Mouse (Mus musculus): ENCODE measurements around the gene Ccdc6. TPM values are rescaled to one million over a fixed set of nuclear protein-coding genes. Genes with fewer than 3 reads are reported as not detected.

Ccdc6 gene
- polyA plus RNA-seq, 1 experiment from 2014 or later, result 16.5 TPM

DNA sequence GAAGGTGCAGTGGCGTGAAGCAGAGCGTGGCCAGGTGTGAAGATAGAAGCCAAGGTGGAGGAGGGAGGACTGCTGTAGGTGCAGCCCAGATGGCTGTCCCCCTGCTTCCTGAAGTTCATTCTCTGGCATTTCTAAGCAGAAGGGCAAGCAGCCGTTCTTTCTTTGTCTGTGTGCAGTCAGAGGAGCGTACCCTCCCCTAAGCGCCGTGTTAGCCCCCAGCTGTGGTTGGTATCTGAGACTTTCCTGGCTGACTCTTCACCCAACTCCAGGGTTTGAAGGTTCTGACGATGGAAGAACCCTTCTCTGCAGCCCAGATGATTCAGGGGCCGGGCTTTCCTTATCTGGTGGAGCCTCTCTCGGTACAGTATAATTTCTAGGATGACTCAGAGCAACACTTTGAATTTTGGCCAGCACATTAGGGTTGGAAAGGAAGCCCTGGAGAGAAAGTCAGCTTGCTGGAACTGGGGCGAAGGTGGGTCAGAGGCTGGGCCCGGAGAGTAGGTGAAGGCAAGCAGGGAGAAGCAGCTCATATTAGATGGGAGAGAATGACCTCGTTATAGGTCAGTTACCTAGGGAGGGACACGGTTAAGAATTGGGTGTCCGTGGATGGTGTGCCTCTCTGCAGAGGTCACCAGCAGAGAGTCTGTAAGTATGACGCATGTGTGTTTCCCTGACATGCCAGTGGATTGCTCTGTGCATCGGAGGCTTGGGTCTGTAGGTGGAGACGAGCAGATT is 23.9 kb downstream of the Ccdc6 start:
- Histone ChIP-seq H3K4me1 (peaks cover 31% of the 10 kb centered on the region), H3K27ac (peak overlapping the region; percentile 69), H3K36me3 (replicated peaks) (peaks cover 8% of the 10 kb centered on the region; the same call in 1 of the 2 replicates), H3K27me3 (ENCODE audit: poor library complexity, severe bottlenecking) (no peaks in the 10 kb centered on the region), H3K4me3 (no peak overlapping the region), H3K9me3 (peaks cover 3% of the 10 kb centered on the region; the same call in 1 of the 2 replicates)
- no peak for DNase-seq (ENCODE audit: extremely low spot score, low spot score)
- 73% methylated on average over 17 of the region's 17 CpGs for WGBS

DNA sequence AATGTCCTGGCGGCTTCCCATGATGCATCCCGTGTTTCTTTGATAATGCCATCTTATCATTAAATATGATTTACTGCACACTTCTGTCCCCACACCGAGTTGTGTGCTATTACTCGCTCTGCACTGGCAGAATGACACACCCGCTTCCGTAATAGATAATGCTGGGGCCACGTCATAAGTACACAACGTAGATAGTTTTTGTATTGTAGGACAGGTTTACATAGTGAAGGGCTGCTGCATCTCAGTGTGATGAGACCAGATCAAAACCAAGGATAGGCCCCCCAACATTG is 24.4 kb downstream of the Ccdc6 start:
- H3K36me3 ChIP-seq (replicated peaks), result peaks cover 7% of the 10 kb centered on the region; the same call in 1 of the 2 replicates
- peaks cover 31% of the 10 kb centered on the region for H3K4me1 ChIP-seq
- H3K27me3 ChIP-seq (ENCODE audit: poor library complexity, severe bottlenecking), result no peaks in the 10 kb centered on the region
- H3K4me3 ChIP-seq, result no peak overlapping the region
- 0 out of 2 replicates have a peak overlapping the region, but pooled peaks have one; percentile 69 for H3K27ac ChIP-seq
- 95% methylated on average over 8 of the region's 8 CpGs for WGBS
- H3K9me3 ChIP-seq, result peaks cover 3% of the 10 kb centered on the region; the same call in 1 of the 2 replicates
- no peak for DNase-seq (ENCODE audit: extremely low spot score, low spot score)

DNA sequence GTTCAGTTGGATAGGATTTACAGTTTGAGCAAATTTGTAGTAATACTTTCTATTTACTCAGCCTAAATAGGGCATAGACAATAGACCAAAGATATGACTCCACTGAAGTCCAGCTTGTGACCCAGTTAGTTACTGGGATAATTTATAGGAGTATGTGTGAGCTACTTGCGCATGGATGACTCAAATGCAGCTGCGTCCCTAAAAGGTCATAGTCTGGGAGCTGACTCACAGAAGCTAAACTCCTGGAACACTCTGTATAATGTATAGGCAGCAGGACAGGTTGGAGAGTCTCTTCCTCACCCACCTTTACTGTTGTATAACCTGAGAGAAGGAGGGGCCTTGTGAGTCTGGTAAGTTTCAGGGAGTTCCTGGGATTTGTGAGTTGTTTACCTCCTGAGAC is 26.5 kb downstream of the Ccdc6 start:
- DNase-seq (ENCODE audit: extremely low spot score, low spot score), result no peak
- Histone ChIP-seq H3K27ac (no peak overlapping the region), H3K36me3 (replicated peaks) (peaks cover 7% of the 10 kb centered on the region; the same call in 1 of the 2 replicates), H3K4me3 (no peak overlapping the region), H3K27me3 (ENCODE audit: poor library complexity, severe bottlenecking) (no peaks in the 10 kb centered on the region), H3K9me3 (peaks cover 3% of the 10 kb centered on the region; the same call in 1 of the 2 replicates), H3K4me1 (peaks cover 31% of the 10 kb centered on the region)
- WGBS, result 97% methylated on average over 2 of the region's 2 CpGs

DNA sequence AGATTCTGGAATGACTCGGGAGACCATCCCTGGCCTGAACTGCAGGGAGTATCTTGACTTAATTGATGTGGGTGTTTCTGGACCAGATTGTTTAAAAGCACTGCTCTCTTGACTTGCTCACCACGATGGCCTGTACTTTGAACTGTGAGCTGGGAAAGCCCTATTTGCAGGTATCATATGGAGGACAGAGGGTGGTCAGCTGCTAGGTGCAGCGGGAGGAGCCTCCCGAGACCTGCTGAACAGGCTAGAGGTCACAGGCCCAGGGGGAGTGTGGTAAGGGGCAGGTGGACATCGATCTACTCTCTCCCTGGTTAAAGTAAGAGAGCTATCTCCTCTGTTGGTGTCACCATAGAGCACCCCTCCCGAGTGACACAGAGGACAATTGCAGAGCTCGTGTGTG is 28.6 kb downstream of the Ccdc6 start:
- Histone ChIP-seq H3K27me3 (ENCODE audit: poor library complexity, severe bottlenecking) (no peaks in the 10 kb centered on the region), H3K9me3 (peaks cover 3% of the 10 kb centered on the region; the same call in 1 of the 2 replicates), H3K4me3 (no peak overlapping the region), H3K36me3 (replicated peaks) (peaks cover 20% of the 10 kb centered on the region; the same call in 1 of the 2 replicates), H3K27ac (no peak overlapping the region), H3K4me1 (peaks cover 15% of the 10 kb centered on the region)
- DNase-seq (ENCODE audit: extremely low spot score, low spot score), result no peak
- whole genome bisulfite sequencing, result 87% methylated on average over 7 of the region's 7 CpGs

DNA sequence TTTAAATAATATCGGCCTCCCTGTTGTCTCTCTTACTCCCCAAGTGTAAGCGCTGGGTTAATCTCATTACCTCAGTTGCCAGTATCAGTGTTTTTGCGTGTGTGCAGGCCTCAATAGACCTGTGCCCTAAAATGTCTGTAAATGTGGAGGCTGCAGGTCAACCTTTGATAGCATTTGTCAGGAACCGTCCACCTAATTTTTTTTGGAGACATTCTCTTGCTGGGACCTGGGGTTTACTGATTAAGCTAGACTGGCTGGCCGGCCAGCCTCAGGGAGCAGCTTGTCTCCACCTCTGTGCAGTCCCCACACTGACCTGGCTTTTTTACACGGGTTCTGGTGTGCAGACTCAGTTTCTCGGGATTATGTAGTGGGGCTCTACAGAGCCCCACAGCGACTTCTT is 30.4 kb downstream of the Ccdc6 start:
- H3K9me3 ChIP-seq, result peaks cover 3% of the 10 kb centered on the region; the same call in 1 of the 2 replicates
- H3K27ac ChIP-seq, result no peak overlapping the region
- no peaks in the 10 kb centered on the region for H3K27me3 ChIP-seq (ENCODE audit: poor library complexity, severe bottlenecking)
- no peak for DNase-seq (ENCODE audit: extremely low spot score, low spot score)
- WGBS, result 82% methylated on average over 8 of the region's 8 CpGs
- H3K4me1 ChIP-seq, result peaks cover 8% of the 10 kb centered on the region; the same call in 1 of the 2 replicates
- H3K36me3 ChIP-seq (replicated peaks), result peaks cover 26% of the 10 kb centered on the region; the same call in 1 of the 2 replicates
- H3K4me3 ChIP-seq, result no peak overlapping the region

DNA sequence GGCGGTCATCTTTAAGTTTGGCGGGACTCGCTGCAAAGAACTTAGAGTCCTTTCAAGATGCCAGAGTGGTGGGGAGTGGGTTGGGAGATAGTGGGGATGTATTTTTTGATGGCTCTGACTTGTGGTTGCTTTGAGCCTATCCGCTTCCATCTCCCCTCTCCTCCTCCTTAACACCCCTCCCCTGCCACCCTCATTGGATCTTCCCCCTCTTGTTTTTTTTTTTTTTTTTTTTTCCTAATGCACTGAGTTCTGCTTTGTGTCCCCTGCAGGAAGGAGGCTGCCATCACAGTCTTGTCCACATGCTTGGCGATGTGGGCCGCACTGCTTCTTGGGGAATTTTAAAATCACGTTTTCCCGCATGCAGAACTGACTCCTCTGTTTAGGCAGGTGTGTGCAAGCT is 31.5 kb downstream of the Ccdc6 start:
- no peak for DNase-seq (ENCODE audit: extremely low spot score, low spot score)
- Histone ChIP-seq H3K4me1 (peaks cover 8% of the 10 kb centered on the region; the same call in 1 of the 2 replicates), H3K9me3 (peaks cover 2% of the 10 kb centered on the region; the same call in 1 of the 2 replicates), H3K27ac (no peak overlapping the region), H3K36me3 (replicated peaks) (peaks cover 29% of the 10 kb centered on the region), H3K4me3 (no peak overlapping the region), H3K27me3 (ENCODE audit: poor library complexity, severe bottlenecking) (no peaks in the 10 kb centered on the region)
- WGBS, result 94% methylated on average over 8 of the region's 8 CpGs

DNA sequence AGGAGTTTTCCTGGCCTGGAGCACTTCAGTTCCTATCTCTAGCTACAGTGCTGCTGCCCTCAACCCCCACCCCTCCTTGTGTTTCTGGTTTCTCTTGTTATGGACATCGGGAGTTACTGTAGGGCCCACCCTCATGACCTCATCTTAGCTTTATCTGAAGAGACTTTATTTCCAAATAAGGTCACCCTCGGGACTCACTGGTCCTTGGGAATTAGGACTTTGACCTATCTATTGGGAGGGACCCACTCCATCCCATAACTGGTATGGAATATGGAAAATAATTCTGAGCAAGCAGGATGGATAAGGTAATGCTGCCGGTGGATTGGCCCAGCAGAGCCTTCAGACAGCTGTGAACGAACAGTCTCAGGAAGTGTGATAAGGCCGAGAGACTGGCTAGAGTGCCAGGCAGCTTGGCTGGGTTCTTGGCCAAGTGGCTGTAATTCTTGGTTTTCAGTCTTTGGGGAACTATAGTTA is 35.2 kb downstream of the Ccdc6 start:
- Histone ChIP-seq H3K27me3 (ENCODE audit: poor library complexity, severe bottlenecking) (no peaks in the 10 kb centered on the region), H3K4me1 (peaks cover 7% of the 10 kb centered on the region; the same call in 1 of the 2 replicates), H3K4me3 (no peak overlapping the region), H3K36me3 (replicated peaks) (peaks cover 37% of the 10 kb centered on the region), H3K27ac (no peak overlapping the region), H3K9me3 (no peaks in the 10 kb centered on the region; the same call in 1 of the 2 replicates)
- no peak for DNase-seq (ENCODE audit: extremely low spot score, low spot score)
- 89% methylated on average over 5 of the region's 5 CpGs for WGBS

DNA sequence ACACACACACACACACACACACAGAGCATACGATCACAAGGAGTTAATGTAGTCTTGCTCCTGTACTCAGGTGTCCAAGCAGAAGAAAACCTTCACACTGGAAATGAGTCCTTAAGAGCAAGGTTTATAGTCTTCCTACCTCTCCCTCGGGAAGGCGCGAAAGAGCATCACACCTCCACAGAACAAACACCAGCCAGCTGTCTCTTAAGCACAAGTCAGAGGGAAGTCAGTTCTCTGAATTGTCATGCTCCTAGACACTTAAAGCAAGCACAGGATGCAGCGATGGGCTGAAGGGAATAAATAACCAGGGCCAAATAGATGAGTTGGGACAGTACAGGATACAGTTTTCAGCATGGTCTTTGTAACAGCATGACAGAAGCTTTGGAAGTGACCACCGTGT is 35.8 kb downstream of the Ccdc6 start:
- H3K27ac ChIP-seq, result no peak overlapping the region
- H3K36me3 ChIP-seq (replicated peaks), result peaks cover 37% of the 10 kb centered on the region
- H3K4me1 ChIP-seq, result 0 out of 2 replicates have a peak, but pooled peaks cover under 1% of the 10 kb centered on the region
- H3K9me3 ChIP-seq, result no peaks in the 10 kb centered on the region; the same call in 1 of the 2 replicates
- 95% methylated on average over 6 of the region's 6 CpGs for WGBS
- no peaks in the 10 kb centered on the region for H3K27me3 ChIP-seq (ENCODE audit: poor library complexity, severe bottlenecking)
- H3K4me3 ChIP-seq, result no peak overlapping the region
- DNase-seq (ENCODE audit: extremely low spot score, low spot score), result no peak

DNA sequence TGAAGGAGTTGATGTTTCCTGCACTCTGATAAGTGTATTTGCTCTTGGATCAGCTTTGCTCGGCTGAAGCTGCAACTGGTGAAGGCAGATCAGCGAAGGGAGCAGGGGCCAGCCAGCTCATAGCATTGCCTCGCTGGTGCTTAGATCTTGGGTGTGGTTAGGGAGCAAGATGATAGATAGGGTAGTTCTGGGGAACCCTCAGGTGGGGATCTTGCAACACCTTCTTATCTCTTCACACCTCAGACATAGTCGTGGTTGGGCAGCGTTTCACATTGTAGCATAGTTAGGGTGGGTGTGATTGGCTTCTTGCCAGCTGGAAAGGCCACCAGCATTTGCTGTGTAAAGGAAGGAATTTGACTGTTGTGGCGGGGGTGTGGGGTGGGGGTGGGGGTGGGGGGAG is 36.3 kb downstream of the Ccdc6 start:
- Histone ChIP-seq H3K9me3 (no peaks in the 10 kb centered on the region; the same call in 1 of the 2 replicates), H3K36me3 (replicated peaks) (peaks cover 37% of the 10 kb centered on the region), H3K27ac (no peak overlapping the region), H3K4me3 (no peak overlapping the region), H3K4me1 (no peaks in the 10 kb centered on the region), H3K27me3 (ENCODE audit: poor library complexity, severe bottlenecking) (no peaks in the 10 kb centered on the region)
- WGBS, result 91% methylated on average over 6 of the region's 6 CpGs
- no peak for DNase-seq (ENCODE audit: extremely low spot score, low spot score)

DNA sequence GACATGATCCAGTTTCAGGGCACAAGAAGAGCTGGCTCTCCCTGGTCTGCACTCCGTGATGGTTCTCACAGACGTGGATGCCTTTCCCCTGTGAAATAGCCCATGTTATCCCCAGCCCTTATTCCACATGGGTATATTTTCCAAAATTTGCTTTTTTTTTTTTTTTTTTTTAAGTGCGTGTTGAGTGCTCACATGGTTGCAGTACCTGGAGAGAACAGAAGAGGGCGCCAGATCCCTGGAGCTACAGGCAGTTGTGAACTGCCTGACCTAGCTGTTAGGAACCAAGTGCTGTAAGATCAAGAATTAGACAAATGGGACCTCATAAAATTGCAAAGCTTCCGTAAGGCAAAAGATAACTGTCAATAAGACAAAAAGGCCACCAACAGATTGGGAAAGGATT is 38.8 kb downstream of the Ccdc6 start:
- DNase-seq (ENCODE audit: extremely low spot score, low spot score), result no peak
- 84% methylated on average over 5 of the region's 5 CpGs for WGBS
- H3K36me3 ChIP-seq (replicated peaks), result peaks cover 22% of the 10 kb centered on the region
- no peak overlapping the region for H3K27ac ChIP-seq
- no peaks in the 10 kb centered on the region; the same call in 1 of the 2 replicates for H3K9me3 ChIP-seq
- H3K4me1 ChIP-seq, result peaks cover 16% of the 10 kb centered on the region
- no peaks in the 10 kb centered on the region for H3K27me3 ChIP-seq (ENCODE audit: poor library complexity, severe bottlenecking)
- no peak overlapping the region for H3K4me3 ChIP-seq

DNA sequence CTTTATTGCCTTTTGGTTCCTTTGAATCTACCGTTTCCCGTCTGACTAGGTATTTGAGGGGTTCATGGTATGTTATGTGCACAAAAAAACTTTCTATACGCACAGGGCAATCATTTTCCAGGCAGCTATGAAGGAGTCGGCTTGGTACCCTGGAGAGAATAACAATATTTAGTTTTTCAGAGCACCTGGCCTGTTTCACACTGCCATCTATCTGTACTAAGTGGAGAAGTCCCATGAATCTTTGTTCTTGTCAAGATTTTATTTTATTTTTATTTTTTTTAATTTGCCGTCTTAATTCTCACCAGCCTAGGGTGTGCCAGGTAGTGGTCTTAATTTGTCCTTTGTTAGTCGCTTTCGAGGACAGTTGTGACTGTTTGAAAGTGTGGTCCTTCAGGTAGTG is 40.7 kb downstream of the Ccdc6 start:
- no peak for DNase-seq (ENCODE audit: extremely low spot score, low spot score)
- Histone ChIP-seq H3K27ac (no peak overlapping the region), H3K4me1 (peaks cover 16% of the 10 kb centered on the region), H3K36me3 (replicated peaks) (peaks cover 27% of the 10 kb centered on the region), H3K27me3 (ENCODE audit: poor library complexity, severe bottlenecking) (no peaks in the 10 kb centered on the region), H3K9me3 (no peaks in the 10 kb centered on the region; the same call in 1 of the 2 replicates), H3K4me3 (no peak overlapping the region)
- WGBS, result 95% methylated on average over 7 of the region's 7 CpGs

DNA sequence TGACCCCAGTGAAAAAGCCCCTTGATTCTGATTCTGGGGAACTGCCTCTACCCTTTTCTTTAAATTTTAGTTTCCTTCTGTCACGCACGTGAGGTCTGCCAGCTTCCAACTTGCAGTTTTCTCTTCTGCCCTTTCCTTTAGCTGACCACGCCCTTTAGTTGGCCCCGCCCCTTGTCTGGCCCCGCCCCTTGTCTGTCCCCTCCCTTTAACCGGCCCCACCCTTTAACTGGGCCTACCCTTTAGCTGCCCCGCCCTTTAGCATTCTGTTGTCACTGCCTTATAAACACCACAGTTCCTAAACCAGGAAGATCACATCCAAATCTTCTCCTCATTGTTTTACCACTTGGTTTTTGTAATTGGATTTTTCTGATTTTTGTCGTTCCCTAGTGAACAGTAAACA is 41.2 kb downstream of the Ccdc6 start:
- DNase-seq (ENCODE audit: extremely low spot score, low spot score), result no peak
- peak overlapping the region; percentile 48; the same call in 1 of the 2 replicates for H3K27ac ChIP-seq

DNA sequence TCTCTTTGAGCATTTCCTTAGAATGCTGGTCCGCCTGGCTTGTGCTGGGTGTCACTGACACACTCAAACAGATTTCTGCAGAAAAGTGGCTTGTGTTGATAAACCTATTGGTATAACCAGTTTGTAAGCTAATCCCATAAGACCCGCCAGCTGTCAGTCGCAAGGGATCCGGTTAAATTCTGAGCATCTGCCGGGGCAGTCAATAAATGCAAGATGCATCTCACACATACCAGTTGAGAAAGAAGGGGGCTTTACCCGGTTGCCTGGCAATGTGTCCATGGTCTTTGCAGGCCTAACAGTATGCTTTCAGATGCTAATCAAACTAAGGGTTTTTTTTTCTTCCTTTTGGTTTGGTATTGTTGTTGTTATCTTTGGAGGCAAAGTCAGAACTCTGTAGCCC is 42.4 kb downstream of the Ccdc6 start:
- Histone ChIP-seq H3K36me3 (replicated peaks) (peaks cover 38% of the 10 kb centered on the region), H3K27ac (peak overlapping the region; percentile 48; the same call in 1 of the 2 replicates), H3K9me3 (no peaks in the 10 kb centered on the region), H3K27me3 (ENCODE audit: poor library complexity, severe bottlenecking) (no peaks in the 10 kb centered on the region), H3K4me3 (no peak overlapping the region), H3K4me1 (peaks cover 16% of the 10 kb centered on the region)
- 84% methylated on average over 6 of the region's 6 CpGs for WGBS
- no peak for DNase-seq (ENCODE audit: extremely low spot score, low spot score)

More for the DNA sequence above, 41.2 kb downstream of the Ccdc6 start:
- Histone ChIP-seq H3K36me3 (replicated peaks) (peaks cover 27% of the 10 kb centered on the region), H3K4me3 (no peak overlapping the region), H3K4me1 (peaks cover 16% of the 10 kb centered on the region), H3K27me3 (ENCODE audit: poor library complexity, severe bottlenecking) (no peaks in the 10 kb centered on the region), H3K9me3 (no peaks in the 10 kb centered on the region; the same call in 1 of the 2 replicates)
- WGBS, result 69% methylated on average over 8 of the region's 8 CpGs
